Mouse (Mus musculus): ENCODE measurements at regions not wholly inside any gene's neighbourhood (a gene's known extent, or its start where the extent isn't known, plus 50 kb on each side); places are given as distances from the start of the nearest gene placed in this dataset.

GRCm38 (mm10) chr12:19387706-19388105 is 566.6 kb upstream of the Gm21863 start:
- peak; percentile 29 for DNase-seq (ENCODE audit: low spot score)
